Mouse (Mus musculus): Measurements from ENCODE around the gene Kcnma1. TPM values are rescaled to one million over a fixed set of nuclear protein-coding genes. Genes with fewer than 3 reads are reported as not detected.

Gene Kcnma1
- polyA plus RNA-seq, 1 experiment from 2014 or later: 0.16 TPM

DNA sequence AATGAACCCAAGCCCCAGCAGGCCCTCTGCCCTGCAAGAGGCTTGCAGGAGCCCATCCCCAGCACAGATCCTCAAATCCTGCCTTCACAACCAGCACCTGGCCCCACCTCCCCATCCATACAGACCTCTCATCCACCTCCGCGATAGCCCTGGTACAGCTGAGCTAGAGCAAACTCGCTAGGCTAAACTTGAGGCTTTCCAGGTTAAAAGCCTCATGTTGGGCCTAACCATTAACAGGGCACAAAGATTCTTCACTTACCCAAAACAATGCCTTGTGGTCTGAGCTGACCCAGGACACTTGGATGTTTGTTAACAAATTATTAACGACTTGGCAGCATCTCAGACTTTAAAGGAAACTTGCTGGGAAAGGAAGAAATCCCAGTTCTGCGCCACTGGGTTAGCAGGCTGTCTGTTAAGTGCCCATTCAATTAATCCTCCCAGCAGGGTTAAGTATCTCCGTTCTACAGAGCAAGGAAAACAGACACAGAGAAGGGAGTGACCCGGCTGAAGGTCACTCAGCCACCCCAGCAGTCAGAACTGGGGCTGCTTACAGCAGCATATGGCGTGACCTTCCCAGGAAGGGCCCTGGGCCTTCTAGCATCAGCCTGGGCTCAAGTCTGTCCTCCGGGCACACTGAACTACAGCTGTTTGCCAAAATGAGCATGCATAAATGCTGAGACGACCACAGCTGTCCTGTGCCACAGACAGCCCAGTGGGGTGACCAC, 178.7 kb downstream of the Kcnma1 start:
- H3K4me1 ChIP-seq: 0 out of 2 replicates have a peak, but pooled peaks cover 4% of the 10 kb centered on the region
- no peaks in the 10 kb centered on the region for H3K36me3 ChIP-seq
- no peaks in the 10 kb centered on the region for H3K27me3 ChIP-seq (ENCODE audit: insufficient read depth, poor library complexity, severe bottlenecking)
- DNase-seq (ENCODE audit: low spot score): no peak
- no peaks in the 10 kb centered on the region for H3K9me3 ChIP-seq
- H3K4me3 ChIP-seq: no peak overlapping the region
- no peak overlapping the region for H3K27ac ChIP-seq
- 39% methylated on average over 10 of the region's 10 CpGs for WGBS

DNA sequence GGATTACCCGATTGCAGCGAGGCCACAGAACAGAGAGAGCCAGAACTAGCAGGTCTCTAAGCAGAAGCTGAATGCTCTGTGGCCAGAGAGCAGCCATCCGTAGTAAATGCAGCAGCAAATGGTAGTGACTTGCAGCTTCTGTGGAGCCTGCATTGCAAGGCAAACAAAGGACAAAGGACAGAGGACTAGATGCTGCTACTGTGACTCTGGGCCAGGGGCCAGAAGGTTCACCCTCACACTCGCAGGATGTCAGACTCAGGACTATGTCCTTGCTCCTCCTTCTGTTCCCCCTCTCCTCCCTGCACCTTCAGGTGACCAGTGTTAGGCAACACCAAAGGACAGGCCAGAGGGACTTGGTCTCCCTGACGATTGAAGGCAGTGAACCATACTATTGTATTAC, 183.0 kb downstream of the Kcnma1 start:
- Histone ChIP-seq H3K4me3 (no peak overlapping the region), H3K27me3 (ENCODE audit: insufficient read depth, poor library complexity, severe bottlenecking) (no peaks in the 10 kb centered on the region), H3K36me3 (no peaks in the 10 kb centered on the region), H3K9me3 (no peaks in the 10 kb centered on the region), H3K27ac (no peak overlapping the region), H3K4me1 (0 out of 2 replicates have a peak, but pooled peaks cover 4% of the 10 kb centered on the region)
- no peak for DNase-seq (ENCODE audit: low spot score)
- whole genome bisulfite sequencing: 62% methylated on average over 5 of the region's 5 CpGs

DNA sequence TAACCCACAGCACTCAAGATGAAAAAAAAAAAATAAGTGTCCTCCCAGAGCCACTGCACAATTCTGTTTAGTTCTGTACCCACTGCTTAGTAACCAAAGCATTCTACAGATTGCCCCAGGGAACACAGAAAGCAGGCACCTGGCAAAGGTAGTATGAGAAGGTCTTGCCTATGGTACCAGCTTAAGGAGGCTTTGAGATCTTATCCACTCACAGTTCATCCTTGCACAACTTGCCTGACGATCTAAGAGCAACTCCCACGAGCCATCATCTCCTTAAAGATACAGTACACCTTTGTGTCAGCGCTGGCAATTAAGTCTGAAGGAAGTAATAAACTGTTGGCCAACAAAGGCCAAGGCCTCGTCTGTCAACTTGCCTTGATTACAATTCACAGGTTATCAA, 184.0 kb downstream of the Kcnma1 start:
- Histone ChIP-seq H3K4me3 (no peak overlapping the region), H3K27me3 (ENCODE audit: insufficient read depth, poor library complexity, severe bottlenecking) (no peaks in the 10 kb centered on the region), H3K27ac (no peak overlapping the region), H3K9me3 (no peaks in the 10 kb centered on the region), H3K36me3 (no peaks in the 10 kb centered on the region), H3K4me1 (no peaks in the 10 kb centered on the region)
- 37% methylated on average over 4 of the region's 4 CpGs for WGBS
- no peak for DNase-seq (ENCODE audit: low spot score)

DNA sequence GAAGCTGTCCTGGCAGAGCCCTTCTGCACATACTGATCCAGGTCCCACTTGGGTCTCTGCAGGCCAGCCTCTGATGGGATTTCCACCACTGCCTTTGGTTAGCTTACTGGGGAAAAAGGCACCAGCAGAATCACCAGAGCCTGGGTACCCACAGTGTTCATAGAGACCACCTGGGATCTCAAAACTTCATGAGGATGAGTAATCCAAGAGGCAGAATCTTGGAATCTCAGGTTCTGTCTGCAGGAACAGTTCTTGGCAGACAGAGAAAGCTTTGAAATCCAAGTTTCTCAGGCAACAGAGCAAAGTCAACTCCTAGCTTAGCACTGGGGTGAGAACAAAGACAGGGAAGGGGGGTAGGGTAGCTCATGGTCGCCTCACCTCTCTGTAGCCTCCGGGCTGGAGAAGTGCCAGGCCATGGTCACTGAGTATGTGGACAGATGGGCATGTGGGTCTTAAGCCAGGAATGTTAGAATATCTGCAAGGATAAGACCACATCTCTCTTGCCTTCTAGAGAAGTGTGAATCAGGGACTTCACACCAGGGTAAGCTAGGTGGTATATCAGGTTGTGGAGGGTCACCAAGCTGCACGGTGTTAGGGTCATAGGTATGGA, 185.5 kb downstream of the Kcnma1 start:
- 78% methylated on average over 3 of the region's 3 CpGs for WGBS
- DNase-seq (ENCODE audit: low spot score): no peak
- Histone ChIP-seq H3K27ac (no peak overlapping the region), H3K9me3 (no peaks in the 10 kb centered on the region), H3K4me3 (no peak overlapping the region), H3K36me3 (no peaks in the 10 kb centered on the region), H3K4me1 (no peaks in the 10 kb centered on the region), H3K27me3 (ENCODE audit: insufficient read depth, poor library complexity, severe bottlenecking) (no peaks in the 10 kb centered on the region)

DNA sequence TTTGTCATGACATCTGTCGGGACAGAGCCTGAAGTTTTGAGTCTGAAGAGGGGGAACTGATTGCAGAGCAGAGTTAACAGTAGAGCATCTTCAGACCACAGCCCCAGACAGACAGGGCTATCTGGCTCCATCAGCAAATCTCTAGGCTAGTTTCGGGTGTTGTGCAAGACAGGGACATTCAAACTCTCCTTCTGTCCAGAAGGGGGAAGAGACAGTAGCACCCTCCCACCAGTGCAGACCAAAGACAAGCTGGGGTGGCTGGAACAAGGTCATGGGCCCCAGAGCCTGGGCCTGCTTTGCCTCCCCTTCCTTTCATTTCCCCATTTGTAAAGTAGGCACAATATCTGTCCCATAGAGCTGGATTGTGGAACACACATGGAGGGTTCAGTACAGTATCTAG, 189.4 kb downstream of the Kcnma1 start:
- 65% methylated on average over 2 of the region's 2 CpGs for WGBS
- H3K9me3 ChIP-seq: no peaks in the 10 kb centered on the region
- no peak overlapping the region for H3K27ac ChIP-seq
- no peaks in the 10 kb centered on the region for H3K4me1 ChIP-seq
- H3K36me3 ChIP-seq: no peaks in the 10 kb centered on the region
- H3K4me3 ChIP-seq: no peak overlapping the region
- no peak for DNase-seq (ENCODE audit: low spot score)
- H3K27me3 ChIP-seq (ENCODE audit: insufficient read depth, poor library complexity, severe bottlenecking): no peaks in the 10 kb centered on the region; the same call in 1 of the 2 replicates

DNA sequence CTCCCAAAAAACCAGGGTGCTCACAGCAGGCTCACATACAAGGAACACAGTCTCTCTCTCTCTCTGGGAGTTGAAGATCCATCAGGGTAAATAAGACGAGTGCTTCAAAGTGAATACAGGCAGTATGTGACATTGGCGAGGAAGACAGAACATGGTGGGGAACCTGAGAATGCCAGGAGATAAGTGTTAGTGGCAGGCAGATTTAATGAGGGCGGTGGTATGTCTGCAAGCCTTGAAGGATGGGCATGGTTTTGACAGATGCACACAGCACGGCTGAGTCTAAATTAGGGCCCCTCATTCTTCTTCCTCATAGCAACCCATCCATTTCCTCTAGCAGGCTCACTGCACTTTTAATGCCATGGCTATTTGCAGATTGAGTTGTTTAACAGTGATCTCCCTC, 190.0 kb downstream of the Kcnma1 start:
- Histone ChIP-seq H3K27me3 (ENCODE audit: insufficient read depth, poor library complexity, severe bottlenecking) (no peaks in the 10 kb centered on the region; the same call in 1 of the 2 replicates), H3K4me3 (no peak overlapping the region), H3K4me1 (no peaks in the 10 kb centered on the region), H3K27ac (no peak overlapping the region), H3K9me3 (no peaks in the 10 kb centered on the region), H3K36me3 (no peaks in the 10 kb centered on the region)
- WGBS: 55% methylated on average over 4 of the region's 4 CpGs
- no peak for DNase-seq (ENCODE audit: low spot score)

DNA sequence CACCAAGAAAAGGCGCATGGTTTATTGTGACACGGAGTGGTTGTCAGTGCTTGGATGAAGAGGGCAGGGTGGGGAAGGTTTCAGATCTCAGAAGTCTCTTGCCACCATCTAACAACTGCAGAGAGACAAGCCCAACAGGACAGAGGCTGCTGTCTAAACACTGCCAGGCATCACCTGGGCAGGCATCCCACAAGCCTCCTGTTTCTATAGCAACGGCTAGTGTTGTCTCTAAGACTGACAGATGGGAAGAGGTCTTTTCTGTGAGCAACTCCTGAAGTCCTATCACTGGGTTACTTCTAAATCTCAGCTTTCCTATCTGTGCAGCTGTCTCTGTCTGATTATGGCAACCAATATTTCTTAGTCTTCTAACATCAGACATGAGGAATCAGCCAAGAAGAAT, 196.7 kb downstream of the Kcnma1 start:
- DNase-seq (ENCODE audit: low spot score): no peak
- no peak overlapping the region for H3K27ac ChIP-seq
- H3K27me3 ChIP-seq (ENCODE audit: insufficient read depth, poor library complexity, severe bottlenecking): no peaks in the 10 kb centered on the region; the same call in 1 of the 2 replicates
- WGBS: 79% methylated on average over 3 of the region's 3 CpGs
- no peaks in the 10 kb centered on the region for H3K36me3 ChIP-seq
- no peak overlapping the region for H3K4me3 ChIP-seq
- H3K9me3 ChIP-seq: no peaks in the 10 kb centered on the region
- no peaks in the 10 kb centered on the region for H3K4me1 ChIP-seq

DNA sequence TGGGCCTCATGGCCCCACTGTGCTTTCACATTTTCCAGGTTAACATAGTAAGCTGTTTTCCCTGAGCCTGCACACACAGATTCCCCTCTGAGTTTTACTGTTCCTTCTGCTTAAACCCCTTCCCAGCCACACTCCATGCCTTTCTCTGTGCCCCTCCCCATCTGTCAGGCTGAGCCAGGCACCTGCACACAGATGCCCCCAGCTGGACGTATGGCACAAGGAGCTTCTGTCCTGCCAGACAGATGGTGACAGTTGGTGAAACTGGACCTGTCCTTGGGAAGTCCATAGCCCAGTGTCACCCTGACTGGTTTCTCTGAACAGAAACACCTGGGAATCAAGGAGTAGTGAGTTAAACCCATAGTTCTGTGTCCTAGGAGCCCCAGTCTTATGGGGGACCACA, 204.2 kb downstream of the Kcnma1 start:
- Histone ChIP-seq H3K27ac (no peak overlapping the region), H3K4me1 (no peaks in the 10 kb centered on the region), H3K27me3 (ENCODE audit: insufficient read depth, poor library complexity, severe bottlenecking) (0 out of 2 replicates have a peak, but pooled peaks cover 6% of the 10 kb centered on the region), H3K36me3 (no peaks in the 10 kb centered on the region), H3K9me3 (no peaks in the 10 kb centered on the region), H3K4me3 (no peak overlapping the region)
- no peak for DNase-seq (ENCODE audit: low spot score)
- WGBS: 50% methylated on average over 1 of the region's 1 CpGs

DNA sequence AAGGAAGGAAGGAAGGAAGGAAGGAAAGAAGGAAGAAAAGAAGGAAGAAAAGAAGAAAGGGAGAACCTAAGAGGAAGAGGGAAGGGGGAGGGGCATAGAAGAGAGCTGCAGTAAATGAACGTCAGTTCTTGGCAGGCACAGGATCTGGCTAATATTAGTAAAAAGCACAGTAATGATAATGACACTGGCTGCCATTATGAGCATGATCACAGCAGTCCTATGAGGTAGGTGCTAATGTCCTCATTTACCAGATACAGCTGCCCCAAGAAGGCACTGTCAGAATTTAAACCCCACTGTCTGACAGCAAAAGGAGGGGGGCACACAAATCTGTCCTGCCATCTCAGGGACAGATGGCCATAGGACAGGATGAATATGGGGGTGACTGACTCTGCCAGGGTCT, 205.2 kb downstream of the Kcnma1 start:
- Histone ChIP-seq H3K9me3 (no peaks in the 10 kb centered on the region), H3K27ac (no peak overlapping the region), H3K36me3 (no peaks in the 10 kb centered on the region), H3K4me1 (no peaks in the 10 kb centered on the region), H3K27me3 (ENCODE audit: insufficient read depth, poor library complexity, severe bottlenecking) (0 out of 2 replicates have a peak, but pooled peaks cover 6% of the 10 kb centered on the region), H3K4me3 (no peak overlapping the region)
- WGBS: 40% methylated on average over 1 of the region's 1 CpGs
- no peak for DNase-seq (ENCODE audit: low spot score)

DNA sequence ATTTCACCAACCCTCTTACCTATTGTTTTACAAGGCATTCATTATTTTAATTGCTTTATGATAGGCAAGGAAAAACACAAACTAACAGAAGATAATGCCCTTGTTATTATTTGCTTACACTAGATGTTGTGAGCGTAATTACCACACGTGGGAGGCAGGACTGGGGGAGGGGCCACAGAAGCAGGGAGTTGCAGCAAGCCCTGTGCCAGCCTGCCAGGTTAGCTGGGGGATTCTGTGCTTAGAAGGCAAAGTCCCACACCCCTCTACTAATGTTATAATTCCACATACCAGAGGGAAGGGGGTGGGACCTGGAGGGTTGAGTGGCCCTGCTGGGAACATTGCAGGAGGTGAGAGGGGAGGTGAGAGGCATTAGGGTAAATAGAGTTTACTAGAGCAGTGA, 207.9 kb downstream of the Kcnma1 start:
- 42% methylated on average over 2 of the region's 2 CpGs for WGBS
- 0 out of 2 replicates have a peak, but pooled peaks cover 10% of the 10 kb centered on the region for H3K27me3 ChIP-seq (ENCODE audit: insufficient read depth, poor library complexity, severe bottlenecking)
- no peak overlapping the region for H3K4me3 ChIP-seq

DNA sequence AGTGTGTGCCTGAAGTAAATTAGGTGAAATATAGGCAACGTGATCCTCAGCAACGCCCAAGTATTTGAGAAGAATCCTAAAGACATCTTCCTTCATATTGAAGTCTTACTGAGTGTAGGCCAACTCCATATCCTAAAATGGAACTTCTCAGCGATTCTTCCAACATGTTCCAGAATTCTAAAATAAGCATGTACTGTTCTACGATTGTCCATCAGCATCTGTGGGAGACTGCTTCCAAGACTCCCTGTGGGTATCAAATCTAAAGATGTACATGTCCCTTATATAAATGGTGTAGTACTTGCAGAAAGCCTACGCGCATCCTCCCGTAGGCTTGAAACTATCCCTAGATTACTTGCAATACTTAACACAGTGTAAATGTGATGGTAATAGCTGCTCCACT, 217.4 kb downstream of the Kcnma1 start:
- no peak for DNase-seq (ENCODE audit: low spot score)
- Histone ChIP-seq H3K36me3 (no peaks in the 10 kb centered on the region), H3K9me3 (no peaks in the 10 kb centered on the region), H3K27ac (no peak overlapping the region), H3K4me3 (no peak overlapping the region), H3K4me1 (peaks cover 9% of the 10 kb centered on the region; the same call in 1 of the 2 replicates), H3K27me3 (ENCODE audit: insufficient read depth, poor library complexity, severe bottlenecking) (peaks cover 4% of the 10 kb centered on the region; the same call in 1 of the 2 replicates)
- 90% methylated on average over 7 of the region's 7 CpGs for WGBS

More for the DNA sequence above, 207.9 kb downstream of the Kcnma1 start:
- no peak overlapping the region for H3K27ac ChIP-seq
- no peaks in the 10 kb centered on the region for H3K4me1 ChIP-seq
- H3K36me3 ChIP-seq: no peaks in the 10 kb centered on the region
- no peak for DNase-seq (ENCODE audit: low spot score)
- no peaks in the 10 kb centered on the region for H3K9me3 ChIP-seq

DNA sequence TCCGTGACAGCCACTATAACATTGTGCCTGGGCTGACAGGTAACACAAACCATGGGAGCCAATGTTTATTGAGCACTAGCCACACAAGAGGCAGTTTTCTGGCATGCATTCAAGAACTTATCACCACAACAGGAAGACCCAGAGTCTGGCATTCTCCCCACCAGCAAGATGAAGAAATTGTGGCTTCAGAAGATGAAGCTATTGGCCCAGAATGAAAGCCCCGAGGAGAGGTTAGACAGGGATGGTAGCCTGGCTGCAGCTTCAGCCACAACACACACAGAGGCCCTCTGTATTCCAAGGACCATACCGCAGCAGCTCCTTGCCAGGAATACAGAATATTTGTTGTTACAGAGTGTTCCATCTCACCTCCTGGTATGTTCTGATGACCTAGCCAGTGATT, 221.6 kb downstream of the Kcnma1 start:
- WGBS: 54% methylated on average over 3 of the region's 3 CpGs
- H3K4me3 ChIP-seq: no peak overlapping the region
- no peak overlapping the region for H3K27ac ChIP-seq
- H3K9me3 ChIP-seq: no peaks in the 10 kb centered on the region
- no peak for DNase-seq (ENCODE audit: low spot score)
- peaks cover 4% of the 10 kb centered on the region; the same call in 1 of the 2 replicates for H3K27me3 ChIP-seq (ENCODE audit: insufficient read depth, poor library complexity, severe bottlenecking)
- H3K4me1 ChIP-seq: peaks cover 9% of the 10 kb centered on the region; the same call in 1 of the 2 replicates
- H3K36me3 ChIP-seq: no peaks in the 10 kb centered on the region

DNA sequence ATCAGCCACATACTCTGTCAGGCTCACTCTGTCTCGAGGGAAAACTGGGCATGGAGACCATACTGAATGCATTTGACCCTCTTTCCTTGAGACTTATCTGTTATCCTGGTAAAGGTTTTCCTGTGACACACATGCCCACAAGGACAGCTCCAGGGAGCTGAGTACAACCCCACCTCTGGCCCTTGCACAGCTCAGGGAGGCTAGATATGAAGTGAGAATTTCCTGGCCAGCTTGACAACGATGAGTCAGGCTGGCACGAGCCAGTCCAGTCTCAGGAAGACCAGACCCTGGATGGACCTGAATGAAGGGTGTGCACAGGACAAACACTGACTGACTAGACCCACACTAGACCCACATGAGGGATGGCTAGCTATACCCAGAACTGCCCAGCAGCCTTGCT, 222.2 kb downstream of the Kcnma1 start:
- H3K4me1 ChIP-seq: peaks cover 9% of the 10 kb centered on the region; the same call in 1 of the 2 replicates
- no peak for DNase-seq (ENCODE audit: low spot score)
- no peak overlapping the region for H3K27ac ChIP-seq
- WGBS: 43% methylated on average over 3 of the region's 3 CpGs
- no peaks in the 10 kb centered on the region for H3K36me3 ChIP-seq
- H3K9me3 ChIP-seq: no peaks in the 10 kb centered on the region
- H3K27me3 ChIP-seq (ENCODE audit: insufficient read depth, poor library complexity, severe bottlenecking): peaks cover 4% of the 10 kb centered on the region; the same call in 1 of the 2 replicates
- no peak overlapping the region for H3K4me3 ChIP-seq
